Mouse (Mus musculus) lung, postnatal 0 days (tissue): ENCODE results near the gene Large1. TPM values are rescaled to one million over a fixed set of nuclear protein-coding genes. Genes with fewer than 3 reads are reported as not detected.
"Not testable (repeated sequence)": the region's sequence is repeated elsewhere in the genome, so short reads cannot be mapped to it uniquely, and the experiment has no call there.

Source experiments
- ATAC-seq: fragments of 200-750 bp; cut with Nextera tagmentation; 2 replicates; pipeline ENCODE4 v1.8.0; 2017; ENCODE audit warnings: moderate library complexity
- DNase-seq: peaks from one replicate; pipeline ENCODE4 v3.0.0-alpha.2; 2016; ENCODE audit warnings: low spot score
- H3K27ac ChIP-seq: fragments of 300-500 bp; sonication (generic); 2 replicates; pipeline ENCODE4 v1.5.1; 2014; ENCODE audit warnings: antibody characterized with exemption, mild to moderate bottlenecking, low read length, mixed read lengths
- H3K27me3 ChIP-seq: fragments of 300-500 bp; sonication (generic); replicated peaks from 2 replicates; pipeline ENCODE4 v1.6.1; 2014; ENCODE audit warnings: low read length, mixed read lengths; ENCODE audit not compliant: insufficient read depth
- H3K36me3 ChIP-seq: fragments of 300-500 bp; sonication (generic); 2 replicates; pipeline ENCODE4 v1.6.1; 2014; ENCODE audit warnings: low read length, mixed read lengths; ENCODE audit not compliant: insufficient read depth
- H3K4me1 ChIP-seq: fragments of 300-500 bp; sonication (generic); 2 replicates; pipeline ENCODE4 v1.6.1; 2014; ENCODE audit warnings: antibody characterized with exemption, low read depth, low read length, mixed read lengths; ENCODE audit not compliant: insufficient read depth
- H3K4me2 ChIP-seq: fragments of 300-500 bp; sonication (generic); replicated peaks from 2 replicates; pipeline ENCODE4 v1.6.1; 2014; ENCODE audit warnings: low read depth, mild to moderate bottlenecking, low read length, moderate library complexity, mixed read lengths
- H3K4me3 ChIP-seq: fragments of 300-500 bp; sonication (generic); 2 replicates; pipeline ENCODE4 v1.5.1; 2014; ENCODE audit warnings: low read depth, low read length
- H3K9ac ChIP-seq: fragments of 300-500 bp; sonication (generic); replicated peaks from 2 replicates; pipeline ENCODE4 v1.6.1; 2014; ENCODE audit warnings: low read depth, mild to moderate bottlenecking
- H3K9me3 ChIP-seq: fragments of 300-500 bp; sonication (generic); 2 replicates; pipeline ENCODE4 v1.6.1; 2016; ENCODE audit warnings: low read length, mixed read lengths
- CTCF ChIP-seq: IDR thresholded peaks from 2 replicates; pipeline ENCODE4 v1.5.1; 2016; ENCODE audit warnings: antibody characterized with exemption, mild to moderate bottlenecking
- EP300 ChIP-seq: IDR thresholded peaks from 2 replicates; pipeline ENCODE4 v1.6.1; 2016; ENCODE audit warnings: antibody characterized with exemption, mild to moderate bottlenecking, control low read depth
- WGBS: fragments of 180-500 bp; shearing (Covaris S2); extraction: QIAGEN DNeasy Blood & Tissue Kit; methylation state at CpG from one replicate; pipeline ENCODE4 v1.1.7; 2014; 5-methylcytosine and 5-hydroxymethylcytosine counted together
- polyA plus RNA-seq: library from polyadenylated mRNA; unstranded; fragments of >200 nt; fragmentation: Nextera tagmentation; extraction: Ambion mirVana; gene quantifications from 2 replicates; pipeline ENCODE4 v1.2.1, GENCODE M21; 2015

Gene Large1
- polyA plus RNA-seq, 1 experiment from 2014 or later = 5.2 TPM

GRCm38 (mm10) chr8:73099542-73099941, 253.8 kb downstream of the Large1 start:
- H3K9ac ChIP-seq = no peak overlapping the region
- no peak for TF ChIP-seq CTCF
- no peak for TF ChIP-seq EP300
- no peak for DNase-seq
- H3K4me1 ChIP-seq = no peaks in the 10 kb centered on the region
- H3K9me3 ChIP-seq = no peaks in the 10 kb centered on the region
- H3K27ac ChIP-seq = no peak overlapping the region
- no peaks in the 10 kb centered on the region for H3K36me3 ChIP-seq
- ATAC-seq = no peak
- H3K4me3 ChIP-seq = no peak overlapping the region
- WGBS = 84% methylated on average over 3 of the region's 3 CpGs
- no peaks in the 10 kb centered on the region for H3K27me3 ChIP-seq
- H3K4me2 ChIP-seq = no peak overlapping the region

GRCm38 (mm10) chr8:73096952-73097351, 256.4 kb downstream of the Large1 start:
- DNase-seq (no peak), ATAC-seq (no peak)
- H3K4me2 ChIP-seq = no peak overlapping the region

GRCm38 (mm10) chr8:73077746-73078145, 275.6 kb downstream of the Large1 start:
- WGBS = 81% methylated on average over 1 of the region's 1 CpGs
- not testable (repeated sequence) for H3K4me2 ChIP-seq, H3K9ac ChIP-seq, H3K9me3 ChIP-seq, DNase-seq, H3K4me1 ChIP-seq, H3K27me3 ChIP-seq, ATAC-seq, H3K36me3 ChIP-seq, H3K4me3 ChIP-seq, H3K27ac ChIP-seq

More at GRCm38 (mm10) chr8:73096952-73097351, 256.4 kb downstream of the Large1 start:
- Histone ChIP-seq H3K4me3 (no peak overlapping the region), H3K27me3 (no peaks in the 10 kb centered on the region), H3K27ac (no peak overlapping the region), H3K9ac (no peak overlapping the region), H3K9me3 (no peaks in the 10 kb centered on the region), H3K36me3 (no peaks in the 10 kb centered on the region), H3K4me1 (no peaks in the 10 kb centered on the region)
- WGBS = 74% methylated on average over 2 of the region's 2 CpGs
- no peak for TF ChIP-seq EP300
- TF ChIP-seq CTCF = no peak

- H3K27me3 ChIP-seq = no peaks in the 10 kb centered on the region
- 7% methylated on average over 1 of the region's 1 CpGs for WGBS
- no peak for DNase-seq
- no peaks in the 10 kb centered on the region for H3K4me1 ChIP-seq
- H3K4me2 ChIP-seq = no peak overlapping the region
- H3K27ac ChIP-seq = no peak overlapping the region
- ATAC-seq = no peak
- H3K9ac ChIP-seq = no peak overlapping the region
- H3K9me3 ChIP-seq = no peaks in the 10 kb centered on the region
- no peak for TF ChIP-seq EP300
- no peak for TF ChIP-seq CTCF
- no peak overlapping the region for H3K4me3 ChIP-seq
- no peaks in the 10 kb centered on the region for H3K36me3 ChIP-seq
Measured at GRCm38 (mm10) chr8:73061410-73061809, 291.9 kb downstream of the Large1 start.

GRCm38 (mm10) chr8:73054726-73055125, 298.6 kb downstream of the Large1 start:
- TF ChIP-seq CTCF (no peak), EP300 (no peak)

GRCm38 (mm10) chr8:73053878-73054277, 299.5 kb downstream of the Large1 start:
- no peak for TF ChIP-seq CTCF
- no peak for TF ChIP-seq EP300

More at GRCm38 (mm10) chr8:73054726-73055125, 298.6 kb downstream of the Large1 start:
- WGBS = 43% methylated on average over 1 of the region's 1 CpGs
- DNase-seq = no peak
- H3K9me3 ChIP-seq = no peaks in the 10 kb centered on the region
- no peak overlapping the region for H3K9ac ChIP-seq
- no peak overlapping the region for H3K4me3 ChIP-seq
- no peaks in the 10 kb centered on the region for H3K36me3 ChIP-seq
- H3K27me3 ChIP-seq = no peaks in the 10 kb centered on the region
- no peak for ATAC-seq
- no peak overlapping the region for H3K4me2 ChIP-seq
- no peaks in the 10 kb centered on the region for H3K4me1 ChIP-seq
- H3K27ac ChIP-seq = no peak overlapping the region

GRCm38 (mm10) chr8:73052414-73052813, 300.9 kb downstream of the Large1 start:
- no peaks in the 10 kb centered on the region for H3K27me3 ChIP-seq
- H3K4me2 ChIP-seq = no peak overlapping the region
- no peak overlapping the region for H3K27ac ChIP-seq
- no peak overlapping the region for H3K9ac ChIP-seq
- H3K4me1 ChIP-seq = no peaks in the 10 kb centered on the region
- 59% methylated on average over 1 of the region's 1 CpGs for whole genome bisulfite sequencing
- H3K36me3 ChIP-seq = no peaks in the 10 kb centered on the region
- DNase-seq = no peak
- no peak for TF ChIP-seq EP300
- no peak overlapping the region for H3K4me3 ChIP-seq
- no peak for ATAC-seq
- no peaks in the 10 kb centered on the region for H3K9me3 ChIP-seq

More at GRCm38 (mm10) chr8:73053878-73054277, 299.5 kb downstream of the Large1 start:
- Histone ChIP-seq H3K4me3 (no peak overlapping the region), H3K9me3 (no peaks in the 10 kb centered on the region), H3K36me3 (no peaks in the 10 kb centered on the region), H3K4me1 (no peaks in the 10 kb centered on the region), H3K27me3 (no peaks in the 10 kb centered on the region), H3K9ac (no peak overlapping the region), H3K27ac (no peak overlapping the region), H3K4me2 (no peak overlapping the region)
- no peak for ATAC-seq
- DNase-seq = no peak
- WGBS = 81% methylated on average over 3 of the region's 3 CpGs
